In genomic region chr1:125560259-125561192, GRCm38 (mm10) we compare ENCODE assay signal across 8 mouse cellular contexts. TPM values are rescaled to one million over a fixed set of nuclear protein-coding genes. Genes with fewer than 3 reads are reported as not detected.
A peak's percentile ranks its signal among the peaks of the same experiment; 100 is the strongest.
DNase-seq lines count a peak whose midpoint lies in the region; ATAC-seq and TF ChIP-seq lines count a peak whose summit lies in the region.

TSS of gene Slc35f5 (plus strand) at chr1:125560595.

- no peaks in the 10 kb centered on the region for H3K36me3 ChIP-seq in ES-Bruce4 (ENCODE audit: control insufficient read depth, insufficient read depth, low read length, poor library complexity, severe bottlenecking)
- H3K36me3 ChIP-seq in forebrain, embryonic 14.5 days (ENCODE audit: control insufficient read depth, insufficient read depth, low read length): no peaks in the 10 kb centered on the region
- no peaks in the 10 kb centered on the region for H3K36me3 ChIP-seq in neural tube, embryonic 15.5 days

- no peaks in the 10 kb centered on the region for H3K27me3 ChIP-seq in ES-Bruce4 (ENCODE audit: control insufficient read depth, insufficient read depth, low read length, poor library complexity, severe bottlenecking)
- no peaks in the 10 kb centered on the region for H3K27me3 ChIP-seq in forebrain, embryonic 14.5 days (replicated peaks; ENCODE audit: control insufficient read depth, insufficient read depth, low read length)
- 0 out of 2 replicates have a peak, but pooled peaks cover 2% of the 10 kb centered on the region for H3K27me3 ChIP-seq in neural tube, embryonic 15.5 days (replicated peaks)

- no peaks in the 10 kb centered on the region for H3K4me1 ChIP-seq in ES-Bruce4 (ENCODE audit: control insufficient read depth, insufficient read depth, low read length)
- H3K4me1 ChIP-seq in forebrain, embryonic 14.5 days (ENCODE audit: control insufficient read depth, insufficient read depth, low read length): peaks cover 5% of the 10 kb centered on the region
- H3K4me1 ChIP-seq in neural tube, embryonic 15.5 days: peaks cover 18% of the 10 kb centered on the region

- peak; percentile 94 for DNase-seq in forebrain, embryonic 14.5 days (ENCODE audit: low spot score)
- peak; percentile 99 for DNase-seq in heart, postnatal 14 days
- peak; percentile 95 for DNase-seq in layer of hippocampus, adult 11-12 months (ENCODE audit: low spot score)
- DNase-seq in lung, adult 18-20 months: peak; percentile 97 to 98
- peak; percentile 98 for DNase-seq in testis, postnatal 14 days (ENCODE audit: low spot score)

- peak; percentile 24 for TF ChIP-seq POLR2A in ES-Bruce4 (IDR thresholded peaks at IDR 0.05; ENCODE audit: insufficient read depth, low read length)

- H3K27ac ChIP-seq in ES-Bruce4 (ENCODE audit: insufficient read depth, low read length): no peak within 1 kb of the TSS
- peak within 1 kb of the TSS; percentile 85 for H3K27ac ChIP-seq in forebrain, embryonic 14.5 days (ENCODE audit: low read depth, low read length)
- H3K27ac ChIP-seq in neural tube, embryonic 15.5 days (replicated peaks): peak within 1 kb of the TSS; percentile 96

- H3K4me3 ChIP-seq in ES-Bruce4 (ENCODE audit: low read depth, low read length): peak within 1 kb of the TSS; percentile 90
- H3K4me3 ChIP-seq in forebrain, embryonic 14.5 days (ENCODE audit: low read depth, low read length): peak within 1 kb of the TSS; percentile 74
- H3K4me3 ChIP-seq in neural tube, embryonic 15.5 days (replicated peaks): peak within 1 kb of the TSS; percentile 63

- no peaks in the 10 kb centered on the region for H3K9me3 ChIP-seq in ES-Bruce4 (replicated peaks; ENCODE audit: control insufficient read depth, insufficient read depth, low read length, poor library complexity, severe bottlenecking)
- no peaks in the 10 kb centered on the region for H3K9me3 ChIP-seq in forebrain, embryonic 14.5 days (replicated peaks; ENCODE audit: control insufficient read depth, low read length)
- H3K9me3 ChIP-seq in neural tube, embryonic 15.5 days (replicated peaks): no peaks in the 10 kb centered on the region

- peak; percentile 82 for ATAC-seq in cerebellum, adult (ENCODE audit: insufficient number of reproducible peaks, low FRiP score, low TSS enrichment)
- peak; percentile 96 for ATAC-seq in forebrain, embryonic 14.5 days
- peak; percentile 97 for ATAC-seq in neural tube, embryonic 15.5 days (ENCODE audit: low FRiP score)

- H3K4me2 ChIP-seq in forebrain, embryonic 14.5 days (ENCODE audit: low read length): peak within 1 kb of the TSS; percentile 81
- H3K4me2 ChIP-seq in neural tube, embryonic 15.5 days: peak within 1 kb of the TSS; percentile 72

- peak within 1 kb of the TSS; percentile 68 for H3K9ac ChIP-seq in ES-Bruce4 (ENCODE audit: low read depth, poor library complexity, severe bottlenecking)
- peak within 1 kb of the TSS; percentile 79 for H3K9ac ChIP-seq in forebrain, embryonic 14.5 days (ENCODE audit: low read length)
- H3K9ac ChIP-seq in neural tube, embryonic 15.5 days (replicated peaks): peak within 1 kb of the TSS; percentile 75

- intact Hi-C loops in heart, postnatal 14 days (cut with DNase I): loop anchor here (2.0 kb wide), 1 partner anchor 126 kb away; the partner anchor contains the start of gene Actr3

- no peak for TF ChIP-seq CTCF in ES-Bruce4 (IDR thresholded peaks at IDR 0.05; ENCODE audit: low read depth, low read length)

- WGBS in forebrain, embryonic 14.5 days: under 1% methylated on average over 61 of the region's 61 CpGs
- under 1% methylated on average over 61 of the region's 61 CpGs for WGBS in neural tube, embryonic 15.5 days

- TF ChIP-seq EP300 in ES-Bruce4 (IDR thresholded peaks at IDR 0.05; ENCODE audit: insufficient read depth, low read depth, low read length): no peak

RNA-seq across cellular contexts. Expression of gene Slc35f5, which starts in this region (rescaled TPM):
- 16.5 and 23.6 TPM in 2 replicates for polyA plus RNA-seq in ES-Bruce4 (2011; ENCODE audit: insufficient read depth, insufficient read length, low read depth, missing spikeins)
- polyA plus RNA-seq in forebrain, embryonic 14.5 days (2014; fragmentation: Nextera tagmentation; extraction: Ambion mirVana): 28.9 and 31.0 TPM in 2 replicates
- 100 to 1,000 TPM in 1 of 2 experiments, 10 to 100 TPM in 1; 93.9 to 118 TPM for total RNA-seq in heart, postnatal 14 days (2021)
- polyA plus RNA-seq in neural tube, embryonic 15.5 days (2015; fragmentation: Nextera tagmentation; extraction: Ambion mirVana): 35.8 and 41.5 TPM in 2 replicates
